Mouse (Mus musculus): Measurements from ENCODE around the gene Myo18a. TPM values are rescaled to one million over a fixed set of nuclear protein-coding genes. Genes with fewer than 3 reads are reported as not detected.
A peak's percentile ranks its signal among the peaks of the same experiment; 100 is the strongest.

The Myo18a gene
- total RNA-seq, 4 experiments from 2014 or later: 133 to 174 (median 147) TPM

- no peak for DNase-seq (ENCODE audit: low spot score in 2 of 2)
These were observed 104.5 kb downstream of the Myo18a start for GRCm38 (mm10) chr11:77867419-77868083.

- DNase-seq (ENCODE audit: low spot score in 2 of 2): peak in 1 of 2 experiments; percentile 84
These were observed 108.4 kb downstream of the Myo18a start for GRCm38 (mm10) chr11:77871436-77871835.

GRCm38 (mm10) chr11:77872236-77872635 is 109.2 kb downstream of the Myo18a start:
- DNase-seq (ENCODE audit: low spot score in 2 of 2): peak in 1 of 2 experiments; percentile 73

GRCm38 (mm10) chr11:77872685-77873084 is 109.6 kb downstream of the Myo18a start:
- no peak for DNase-seq (ENCODE audit: low spot score in 2 of 2)

- DNase-seq (ENCODE audit: low spot score in 2 of 2): no peak
These were observed 110.1 kb downstream of the Myo18a start for GRCm38 (mm10) chr11:77873116-77873515.

- DNase-seq (ENCODE audit: low spot score in 2 of 2): no peak
These were observed 111.7 kb downstream of the Myo18a start for GRCm38 (mm10) chr11:77874685-77875231.

GRCm38 (mm10) chr11:77875269-77875668 is 112.2 kb downstream of the Myo18a start:
- DNase-seq (ENCODE audit: low spot score in 2 of 2): no peak

GRCm38 (mm10) chr11:77875847-77876759 is 113.1 kb downstream of the Myo18a start:
- DNase-seq (ENCODE audit: low spot score in 2 of 2): no peak

GRCm38 (mm10) chr11:77876760-77877148 is 113.7 kb downstream of the Myo18a start:
- DNase-seq (ENCODE audit: low spot score in 2 of 2): no peak

GRCm38 (mm10) chr11:77884524-77885245 is 121.6 kb downstream of the Myo18a start:
- DNase-seq (ENCODE audit: low spot score in 2 of 2): no peak

GRCm38 (mm10) chr11:77885246-77885575 is 122.2 kb downstream of the Myo18a start:
- no peak for DNase-seq (ENCODE audit: low spot score in 2 of 2)

GRCm38 (mm10) chr11:77887373-77887960 is 124.4 kb downstream of the Myo18a start:
- no peak for DNase-seq (ENCODE audit: low spot score in 2 of 2)

GRCm38 (mm10) chr11:77888846-77889245 is 125.8 kb downstream of the Myo18a start:
- DNase-seq (ENCODE audit: low spot score in 2 of 2): no peak

- no peak for DNase-seq (ENCODE audit: low spot score in 2 of 2)
These were observed 126.4 kb downstream of the Myo18a start for GRCm38 (mm10) chr11:77889484-77889883.

- DNase-seq (ENCODE audit: low spot score in 2 of 2): no peak
These were observed 127.7 kb downstream of the Myo18a start for GRCm38 (mm10) chr11:77890648-77891258.

- DNase-seq (ENCODE audit: low spot score in 2 of 2): no peak
These were observed 129.8 kb downstream of the Myo18a start for GRCm38 (mm10) chr11:77892883-77893282.

GRCm38 (mm10) chr11:77893283-77893682 is 130.2 kb downstream of the Myo18a start:
- DNase-seq (ENCODE audit: low spot score in 2 of 2): no peak

- DNase-seq (ENCODE audit: low spot score in 2 of 2): peak in 1 of 2 experiments; percentile 81
These were observed 131.0 kb downstream of the Myo18a start, which contains the start of gene Pipox for GRCm38 (mm10) chr11:77893787-77894718. TSS of gene Pipox (minus strand) at chr11:77894096.

- no peak for DNase-seq (ENCODE audit: low spot score in 2 of 2)
These were observed 131.9 kb downstream of the Myo18a start for GRCm38 (mm10) chr11:77894967-77895366.

GRCm38 (mm10) chr11:77896011-77896410 is 133.0 kb downstream of the Myo18a start:
- DNase-seq (ENCODE audit: low spot score in 2 of 2): no peak
